Mouse (Mus musculus) MN1 (cell line): ENCODE measurements around the gene Tmc8.
"Not testable (repeated sequence)": the region's sequence is repeated elsewhere in the genome, so short reads cannot be mapped to it uniquely, and the experiment has no call there.

ENCODE experiments used
- DNase-seq: peaks from one replicate; pipeline ENCODE4 v3.0.0-alpha.2; 2016; ENCODE audit warnings: low spot score

The Tmc8 gene

DNA sequence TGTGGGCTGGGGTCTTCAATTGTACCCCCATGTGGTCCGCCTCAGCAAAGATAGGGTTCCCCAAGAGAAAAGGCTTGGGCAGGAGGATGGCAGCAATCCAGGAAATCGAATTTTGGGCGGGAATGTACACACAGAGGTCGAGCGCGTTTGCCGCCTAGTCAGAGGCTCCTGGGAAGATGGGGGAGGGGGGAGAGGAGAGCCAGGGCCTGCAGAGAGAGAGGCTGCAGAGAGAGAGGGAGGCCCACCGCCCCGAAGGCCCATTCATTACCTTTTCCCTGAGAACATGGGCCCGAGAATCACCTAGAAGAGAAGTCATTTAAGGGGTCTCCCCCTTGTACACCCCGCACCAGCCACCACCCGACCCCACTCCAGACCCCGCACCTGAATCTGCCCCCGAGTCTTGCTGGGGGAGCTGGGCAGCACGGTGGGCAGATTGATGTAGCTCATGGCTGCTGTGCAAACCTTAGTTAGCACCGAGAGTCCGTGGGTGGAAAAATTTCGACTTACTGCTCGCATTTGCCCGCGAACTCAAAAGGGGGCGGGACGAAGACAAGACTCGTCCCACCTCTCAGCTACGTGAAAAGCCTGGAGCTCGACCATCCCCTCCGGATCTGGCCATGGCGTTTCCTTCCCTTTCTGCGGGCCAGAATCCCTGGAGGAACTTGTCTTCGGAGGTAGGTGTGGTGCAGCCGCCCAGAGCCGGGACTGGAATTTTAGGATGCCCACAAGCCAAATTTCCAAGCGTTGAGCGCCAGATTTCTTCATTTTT is 43.6 kb downstream of the Tmc8 start, which contains the start of the genes Afmid and Tk1:
Gene Afmid, plus strand, starts transcription at position 592 of the 769 bp plus-strand sequence.
Gene Tk1, minus strand, starts transcription at position 760 of the 769 bp plus-strand sequence.
- DNase-seq, result peak; percentile 88

DNA sequence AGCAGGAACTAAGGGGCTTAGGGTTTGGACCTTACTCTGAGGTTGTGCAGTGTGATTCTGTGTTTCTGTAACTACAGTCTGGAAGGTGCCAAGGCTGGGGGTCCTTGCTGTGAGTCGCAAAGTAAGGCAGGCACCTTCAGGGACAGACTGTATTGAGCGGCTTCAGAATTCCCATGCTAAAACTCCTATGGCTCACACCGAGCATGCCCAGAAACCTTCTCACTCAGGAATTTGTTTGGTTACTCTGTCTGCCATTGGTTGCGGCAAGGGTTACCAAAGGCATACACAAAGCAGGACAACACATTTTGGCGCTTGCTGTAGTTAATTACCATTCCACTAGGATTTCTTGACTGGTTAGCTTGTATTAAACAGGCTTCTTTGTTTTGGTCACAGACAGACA is 44.3 kb downstream of the Tmc8 start:
- no peak for DNase-seq

DNA sequence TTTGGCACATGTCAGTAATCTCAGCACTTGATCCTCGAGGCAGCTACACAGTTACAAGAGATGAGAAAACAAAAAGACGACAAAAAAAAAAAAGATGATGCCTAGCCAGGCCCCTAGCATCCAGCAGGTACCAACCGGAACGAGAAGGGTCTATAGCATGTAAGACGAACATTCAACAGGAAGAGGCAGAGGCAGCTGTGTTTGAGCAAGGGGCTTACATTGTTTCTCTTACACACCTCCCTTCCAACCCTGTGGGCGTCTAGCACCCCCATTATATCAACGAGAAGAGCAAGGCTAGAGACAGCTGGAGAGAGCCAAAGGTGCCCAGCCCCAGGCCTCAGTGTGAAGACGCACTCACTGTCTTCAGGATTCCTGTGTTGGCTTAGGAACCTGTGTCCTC is 45.0 kb downstream of the Tmc8 start:
- no peak for DNase-seq

DNA sequence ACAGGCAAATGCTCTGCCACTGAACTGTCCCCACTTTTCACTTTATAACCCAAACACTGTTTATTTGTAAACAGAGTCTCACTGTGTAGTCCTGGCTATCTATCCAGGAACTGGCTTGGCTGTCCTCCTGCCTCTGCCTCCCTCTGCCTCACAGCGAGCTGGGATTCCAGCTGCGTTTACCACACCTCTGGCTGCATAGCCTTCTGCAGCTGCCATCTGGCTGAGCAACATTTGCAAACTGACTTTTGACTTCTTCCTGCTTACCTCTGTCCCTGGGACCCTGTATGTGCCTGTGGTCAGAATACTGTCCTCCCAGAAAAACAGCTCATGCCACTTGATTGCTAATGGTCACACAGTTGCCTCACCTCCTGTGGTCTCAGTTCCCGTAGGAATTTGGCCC is 45.5 kb downstream of the Tmc8 start:
- DNase-seq, result no peak

DNA sequence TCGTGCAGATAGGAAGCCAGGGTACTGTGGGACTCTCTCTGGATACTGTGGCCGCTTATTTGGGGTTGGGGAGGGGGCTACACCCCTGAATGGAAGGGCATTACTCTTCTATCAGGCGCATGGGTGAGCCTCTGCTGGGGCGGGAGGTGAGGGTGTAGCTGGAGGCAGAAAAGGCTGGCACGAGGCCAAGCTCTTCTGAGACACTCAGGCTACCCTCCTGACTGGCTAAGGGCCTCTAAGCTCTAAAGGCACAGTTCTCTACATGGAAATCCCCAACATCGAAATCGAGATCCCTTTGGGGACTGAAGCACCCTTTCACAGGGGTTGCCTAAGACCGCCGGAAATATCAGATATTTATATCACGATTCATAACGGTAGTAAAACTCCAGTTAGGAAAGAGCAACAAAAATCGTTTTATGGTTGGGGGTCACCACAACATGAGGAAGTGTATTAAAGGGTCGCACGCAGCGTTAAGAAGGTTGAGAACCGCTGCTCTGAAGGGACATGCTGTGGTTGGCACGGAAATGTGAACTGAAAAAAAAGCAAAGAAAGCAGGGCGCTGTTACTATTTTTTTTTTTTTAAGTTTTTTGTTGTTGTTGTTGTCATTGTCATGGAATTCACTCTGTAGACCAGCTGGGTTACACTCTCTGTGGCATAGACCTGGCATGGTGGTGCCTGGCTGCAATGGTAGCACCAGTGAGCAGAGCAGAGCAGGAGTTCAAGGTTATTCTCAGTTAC is 46.4 kb downstream of the Tmc8 start:
- DNase-seq, result peak; percentile 51

DNA sequence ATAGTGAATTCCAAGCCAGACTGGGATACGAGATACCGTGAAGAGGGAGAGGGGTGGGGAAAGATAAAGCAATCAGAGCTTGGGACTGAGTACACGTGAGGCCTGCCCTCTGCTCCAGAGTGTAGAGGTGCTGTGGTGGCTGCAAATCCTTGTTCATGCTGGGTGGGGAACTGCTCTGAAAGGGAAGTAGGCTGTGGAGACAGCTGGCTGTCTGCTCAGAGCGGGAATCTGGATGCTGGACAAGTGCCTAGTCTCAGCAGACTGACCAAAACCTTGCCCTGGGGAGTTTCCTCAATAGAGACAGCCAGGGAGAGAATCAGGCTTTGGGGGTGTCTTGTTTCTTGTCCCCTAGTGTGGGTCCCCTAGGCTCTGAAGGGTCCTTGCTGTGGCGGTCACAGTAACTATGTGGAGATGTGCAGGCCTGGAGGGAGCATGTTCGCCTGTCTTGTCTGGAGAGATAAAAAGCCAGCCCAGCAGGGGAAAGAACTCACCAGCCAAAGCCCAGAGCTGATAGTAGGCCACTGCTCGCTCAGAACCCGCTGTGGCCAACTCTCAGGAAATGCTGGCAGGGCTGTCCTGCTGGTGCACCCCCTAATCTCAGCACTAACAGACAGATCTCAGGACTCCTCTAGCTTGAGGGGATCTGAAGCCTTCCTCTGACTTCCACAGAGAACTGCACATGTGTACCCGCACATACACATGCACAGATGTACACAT is 47.2 kb downstream of the Tmc8 start:
- DNase-seq, result no peak

- no peak for DNase-seq
Observed at GRCm38 (mm10) chr11:117829671-117830215, 47.9 kb downstream of the Tmc8 start.

- peak; percentile 56 for DNase-seq
Observed at GRCm38 (mm10) chr11:117830401-117830800, 48.5 kb downstream of the Tmc8 start.

GRCm38 (mm10) chr11:117832086-117832969 is 50.5 kb downstream of the Tmc8 start:
- no peak for DNase-seq

DNA sequence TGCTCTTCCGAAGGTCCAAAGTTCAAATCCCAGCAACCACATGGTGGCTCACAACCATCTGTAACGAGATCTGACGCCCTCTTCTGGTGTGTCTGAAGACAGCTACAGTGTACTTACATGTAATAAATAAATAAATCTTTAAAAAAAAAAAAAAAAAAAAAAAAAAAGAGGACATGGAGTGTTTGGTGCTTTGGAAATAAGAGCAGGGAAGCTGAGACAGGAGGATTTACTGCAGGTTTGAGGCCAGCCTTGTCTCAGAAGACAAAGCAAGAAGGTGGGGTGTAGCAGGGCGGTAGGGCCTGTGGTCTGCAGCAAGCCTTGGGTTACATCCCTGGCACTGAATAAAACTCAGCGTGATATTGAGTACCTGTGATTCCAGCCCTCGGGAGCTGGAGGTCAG is 51.6 kb downstream of the Tmc8 start:
- not testable (repeated sequence) for DNase-seq

GRCm38 (mm10) chr11:117834086-117834485 is 52.2 kb downstream of the Tmc8 start:
- DNase-seq, result no peak

DNA sequence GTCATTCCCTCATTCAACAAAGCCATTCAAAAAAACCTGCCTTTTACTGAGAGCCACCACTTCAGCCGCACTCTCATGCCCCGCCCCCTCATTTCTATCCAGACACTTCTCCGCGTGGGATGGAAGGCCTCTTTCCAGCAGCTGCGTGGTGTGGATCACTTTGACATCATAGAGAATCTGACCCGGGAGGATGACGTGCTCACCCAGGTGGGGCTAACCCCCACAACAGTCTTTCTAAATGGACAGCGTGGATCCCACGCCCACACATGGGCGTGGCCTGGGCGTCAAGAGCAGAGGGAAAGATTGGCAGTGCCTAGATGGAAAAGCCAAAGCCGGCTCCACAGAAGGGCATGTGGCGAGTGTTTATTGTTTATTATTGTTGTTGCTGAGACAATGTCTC is 54.4 kb downstream of the Tmc8 start:
- no peak for DNase-seq

DNA sequence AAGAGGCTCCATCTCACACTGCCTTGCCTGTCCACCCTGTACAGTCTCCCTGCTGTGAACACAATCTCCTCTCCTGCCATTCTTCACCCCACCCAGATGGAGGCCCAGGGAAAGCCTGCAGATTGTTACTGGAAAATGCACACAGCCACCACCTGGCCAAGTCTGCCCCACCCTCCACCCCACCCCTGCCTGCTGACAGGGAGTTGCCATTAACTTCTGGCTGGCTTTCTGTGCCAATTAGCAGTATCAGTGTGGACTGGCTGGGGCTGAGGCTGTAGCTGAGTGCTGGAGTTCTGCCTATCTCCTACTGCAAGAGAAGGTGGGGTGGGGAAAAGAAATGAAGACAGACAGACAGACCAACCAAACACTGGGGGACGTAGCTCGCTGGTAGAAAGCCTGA is 56.7 kb downstream of the Tmc8 start:
- DNase-seq, result no peak

- no peak for DNase-seq
Observed at GRCm38 (mm10) chr11:117839021-117839420, 57.1 kb downstream of the Tmc8 start.

- no peak for DNase-seq
Observed at GRCm38 (mm10) chr11:117840910-117841309, 59.0 kb downstream of the Tmc8 start.
